Mouse (Mus musculus): Measurements from ENCODE around the gene Snx8.

Snx8 gene

DNA sequence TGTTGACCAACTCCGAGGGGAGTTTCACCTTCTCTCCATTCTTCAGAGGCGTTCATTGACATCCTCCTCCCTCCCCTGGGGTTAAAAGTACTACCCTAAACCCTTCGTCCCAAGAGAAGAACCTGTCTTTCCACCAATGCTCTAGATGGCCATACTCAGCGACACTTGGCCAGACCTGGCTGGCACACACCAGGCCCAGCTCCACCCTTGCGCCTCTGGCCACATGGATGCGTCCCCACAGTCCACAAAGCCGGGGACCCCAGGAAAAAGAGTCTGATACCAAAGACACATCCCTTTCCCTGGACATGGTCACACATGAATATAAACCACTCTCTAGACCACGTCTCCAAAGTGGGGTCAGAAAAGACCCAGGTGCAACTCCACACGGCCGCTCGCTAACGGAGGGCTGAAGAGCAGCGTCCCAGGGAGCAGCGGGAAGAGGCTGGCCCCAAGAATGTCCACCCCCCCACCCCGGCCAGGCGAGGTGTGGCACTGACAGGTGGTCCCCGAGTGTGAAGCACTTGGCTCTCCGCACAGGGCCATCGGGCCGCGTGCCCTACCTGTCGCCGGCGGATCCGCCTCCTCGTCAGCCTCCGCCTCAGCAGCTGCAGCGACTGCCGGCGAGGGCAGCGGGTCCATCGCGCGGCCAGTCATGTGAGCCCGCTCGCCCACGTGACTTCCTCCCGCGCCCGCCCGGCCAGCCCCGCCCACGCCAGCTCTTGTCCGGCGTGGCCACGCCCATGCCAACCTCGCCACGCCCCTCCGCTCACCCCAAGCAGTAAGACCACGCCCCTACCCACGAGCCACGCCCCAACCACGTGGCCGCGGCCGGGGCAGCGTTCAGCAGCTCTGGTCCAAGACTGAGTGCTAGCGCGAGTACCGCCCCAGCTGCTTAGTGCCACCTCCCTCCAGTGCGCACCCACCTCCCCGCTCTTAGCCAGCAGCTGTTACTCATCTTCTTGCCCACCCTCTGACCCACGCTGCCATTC, at the start of gene Snx8:
TSS of gene Snx8 (minus strand) at position 675 of the 989 bp plus-strand sequence.
- in situ Hi-C loops (cut with MseI, MboI), result no loop called here

DNA sequence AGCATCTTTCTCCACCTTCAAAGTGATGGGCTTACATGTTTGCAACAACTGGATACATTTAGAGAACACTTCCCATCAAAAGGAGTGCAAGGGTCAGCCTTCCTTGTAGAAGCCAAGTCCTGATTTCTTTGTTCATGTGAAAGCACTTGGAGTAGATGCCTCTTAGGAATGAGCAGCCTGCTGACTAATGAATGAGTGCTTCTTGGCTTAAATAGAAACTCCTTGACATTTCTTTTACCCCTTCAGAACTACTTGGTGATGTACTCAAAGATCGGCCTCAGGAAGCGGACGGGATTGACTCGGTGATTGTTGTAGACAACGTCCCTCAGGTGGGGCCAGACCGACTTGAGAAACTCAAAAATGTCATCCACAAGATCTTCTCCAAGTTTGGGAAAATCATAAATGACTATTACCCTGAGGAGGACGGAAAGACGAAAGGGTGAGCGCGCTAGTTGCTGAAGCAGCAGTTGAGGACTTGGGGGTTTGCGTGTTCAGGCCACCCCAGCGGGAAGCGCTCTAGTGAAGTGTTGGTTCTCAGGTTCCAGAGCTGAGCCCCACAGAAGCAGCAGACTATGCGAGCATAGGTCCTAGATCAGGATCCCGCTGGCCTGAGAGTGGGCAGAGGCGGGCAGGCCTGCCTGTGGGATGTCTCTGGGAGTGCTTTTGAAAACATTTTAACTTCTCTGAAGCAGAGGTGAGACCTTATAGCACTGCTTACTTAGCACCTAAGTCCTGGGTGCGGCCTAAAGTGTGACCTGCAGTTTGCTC, 36.1 kb upstream of the Snx8 start:
- in situ Hi-C loops (cut with MseI, MboI), result no loop called here

DNA sequence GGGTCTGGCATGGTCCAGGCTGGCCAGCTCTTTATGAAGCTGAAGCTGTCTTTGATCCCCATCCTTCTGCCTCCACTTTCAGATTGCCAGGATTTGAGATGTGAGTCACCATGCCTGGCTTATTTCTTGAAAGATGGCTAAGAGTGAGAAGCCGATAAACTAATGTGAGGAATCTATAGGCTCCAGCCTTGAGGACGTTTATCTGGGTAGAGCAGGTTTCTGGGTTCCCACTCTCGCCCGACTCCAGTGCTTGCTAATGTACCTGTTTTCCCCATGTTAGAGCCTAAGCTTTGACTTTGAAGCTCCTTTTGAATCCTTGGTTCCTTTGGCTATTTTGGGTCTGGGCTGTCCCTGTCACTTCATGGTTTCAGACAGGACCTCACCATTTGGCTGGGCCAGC, 31.6 kb upstream of the Snx8 start:
- in situ Hi-C loops (cut with MseI, MboI), result no loop called here

DNA sequence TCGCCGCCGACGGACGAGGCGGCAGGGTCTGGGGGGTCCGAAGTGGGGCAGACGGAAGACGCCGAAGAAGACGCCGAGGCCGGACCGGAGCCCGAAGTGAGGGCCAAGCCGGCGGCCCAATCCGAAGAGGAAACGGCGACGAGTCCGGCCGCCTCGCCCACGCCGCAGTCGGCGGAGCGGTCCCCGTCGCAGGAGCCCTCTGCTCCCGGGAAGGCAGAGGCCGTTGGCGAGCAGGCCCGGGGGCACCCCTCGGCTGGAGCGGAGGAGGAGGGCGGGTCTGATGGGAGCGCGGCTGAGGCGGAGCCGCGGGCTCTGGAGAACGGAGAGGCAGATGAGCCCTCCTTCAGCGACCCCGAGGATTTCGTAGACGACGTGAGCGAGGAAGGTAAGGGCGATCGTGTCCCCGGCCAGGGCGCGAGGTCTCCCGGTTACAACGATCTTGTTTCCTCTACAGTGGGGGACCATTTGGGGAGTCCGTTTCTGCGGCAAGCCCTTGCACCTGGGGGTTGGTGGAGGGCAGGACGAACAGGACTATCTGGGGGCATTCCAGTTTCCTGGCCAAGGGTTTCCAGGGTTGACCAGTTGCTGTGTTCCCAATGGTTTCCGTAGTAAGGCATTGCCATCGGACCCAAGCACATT, 30.5 kb upstream of the Snx8 start:
- in situ Hi-C loops (cut with MseI, MboI), result no loop called here

DNA sequence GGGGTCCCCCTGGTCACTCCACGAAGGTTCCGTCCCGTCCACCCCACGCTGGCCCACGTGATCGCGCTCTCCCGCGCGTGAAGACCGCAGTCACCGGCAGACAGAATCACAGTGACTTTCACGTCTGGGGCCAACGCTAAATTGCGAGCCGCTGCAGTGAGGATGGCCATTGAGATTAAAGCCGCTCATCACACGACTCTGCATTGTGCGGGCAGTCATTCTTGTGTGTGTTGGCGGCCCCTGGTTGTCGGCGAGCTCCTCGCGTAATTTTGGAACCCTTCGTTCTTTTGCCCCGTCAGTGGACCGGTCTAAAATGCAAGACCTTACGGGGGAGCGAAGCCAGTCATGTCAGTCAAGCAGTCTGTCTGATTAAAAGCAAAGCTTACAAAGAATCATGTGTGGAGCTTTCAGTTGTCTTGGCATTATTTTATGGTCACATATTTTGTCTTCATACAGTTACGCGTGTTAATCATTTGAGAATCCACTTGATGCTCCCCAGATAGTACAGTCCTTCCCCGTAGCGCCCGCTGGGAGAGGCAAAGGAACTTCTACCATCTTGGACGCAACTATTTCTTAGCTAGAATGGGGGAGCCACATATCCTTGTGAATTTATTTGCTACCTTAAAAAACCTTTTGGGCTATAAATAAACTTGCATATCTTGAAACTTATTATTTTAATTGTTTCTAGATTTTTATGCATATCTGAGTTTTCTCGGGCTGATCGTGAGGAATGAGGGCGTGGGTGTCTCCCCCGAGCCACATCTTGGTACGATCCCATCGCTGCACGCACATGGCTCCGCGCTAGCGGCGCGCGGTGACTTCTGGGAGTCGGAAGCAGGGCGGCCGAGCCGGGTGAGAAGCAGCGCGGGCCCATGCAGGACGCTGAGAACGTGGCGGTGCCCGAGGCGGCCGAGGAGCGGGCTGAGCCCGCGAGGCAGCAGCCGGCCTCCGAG, 29.7 kb upstream of the Snx8 start, which contains the start of gene Eif3b:
TSS of gene Eif3b (plus strand) at position 840 of the 953 bp plus-strand sequence.
- in situ Hi-C loops (cut with MseI, MboI), result no loop called here

DNA sequence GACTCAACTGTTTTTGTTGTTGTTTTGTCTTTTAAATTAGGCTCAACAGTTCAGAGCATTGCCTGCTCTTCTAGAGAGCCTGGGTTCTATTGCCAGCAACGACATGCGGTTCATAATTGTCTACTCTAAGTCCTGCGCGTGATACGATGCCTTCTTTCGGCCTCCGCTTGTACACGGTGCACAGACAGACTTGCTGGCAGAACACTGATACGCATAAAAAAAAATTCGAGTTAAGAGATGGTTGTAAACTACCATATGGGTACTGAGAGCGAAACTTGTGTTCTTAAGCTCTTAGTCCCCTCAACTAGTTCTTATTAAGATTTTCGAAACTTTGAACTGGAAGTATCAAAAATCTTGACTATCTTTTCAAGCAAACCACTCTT, 29.0 kb upstream of the Snx8 start:
- in situ Hi-C loops (cut with MseI, MboI), result no loop called here

DNA sequence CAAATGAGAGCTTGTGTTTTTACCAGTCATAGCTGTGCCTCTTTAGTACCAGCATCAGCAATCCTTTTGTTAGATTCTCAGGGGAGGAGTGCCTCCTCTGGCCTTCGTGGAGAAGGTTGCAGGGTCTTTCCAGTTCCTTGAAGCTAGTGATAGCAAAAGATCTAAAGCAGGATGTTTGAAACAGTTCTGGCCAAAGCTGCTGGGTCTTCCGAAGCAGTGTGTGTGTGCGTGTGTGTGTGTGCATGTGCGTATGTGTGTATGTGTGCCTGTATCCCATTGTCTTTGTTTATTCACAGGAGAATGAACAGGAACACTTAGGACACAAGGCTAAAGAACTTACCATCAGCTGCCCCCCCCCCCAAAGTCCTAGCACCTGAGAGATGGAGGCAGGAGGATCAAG, 25.6 kb upstream of the Snx8 start:
- in situ Hi-C loops (cut with MseI, MboI), result no loop called here

DNA sequence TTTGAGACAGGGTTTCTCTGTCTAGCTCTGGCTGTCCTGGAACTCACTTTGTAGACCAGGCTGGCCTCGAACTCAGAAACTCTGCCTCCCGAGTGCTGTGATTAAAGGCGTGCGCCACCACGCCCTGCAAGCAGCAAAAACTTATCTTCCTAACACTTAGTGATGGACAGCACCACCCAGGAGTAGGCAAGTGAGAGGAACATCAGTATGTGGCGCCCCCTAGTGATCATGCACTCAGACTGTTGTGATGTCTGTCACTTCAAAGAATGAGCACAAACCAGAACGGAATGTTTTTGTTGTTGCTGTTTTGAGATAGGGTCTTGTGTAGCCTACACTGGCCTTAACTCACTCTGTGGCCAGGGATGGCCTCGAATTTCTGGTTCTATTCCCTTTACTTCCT, 22.3 kb upstream of the Snx8 start:
- in situ Hi-C loops (cut with MseI, MboI), result no loop called here

DNA sequence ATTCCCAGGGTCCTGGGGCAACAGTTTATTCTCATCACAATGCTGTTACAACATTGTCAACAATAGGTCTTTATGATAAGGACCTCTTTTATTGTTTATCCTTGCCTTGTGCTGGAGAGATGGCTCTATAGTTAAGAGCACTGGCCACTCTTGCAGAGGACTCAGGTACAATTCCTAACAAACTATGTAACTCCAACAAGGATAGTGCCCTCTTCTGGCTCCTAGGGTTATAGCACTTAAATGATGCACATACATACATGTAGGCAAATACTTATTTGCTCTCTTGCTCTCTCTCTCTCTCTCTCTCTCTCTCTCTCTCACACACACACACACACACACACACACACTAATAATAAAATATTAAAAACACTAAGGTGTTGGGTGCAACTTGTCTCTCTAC, 19.7 kb upstream of the Snx8 start:
- in situ Hi-C loops (cut with MseI, MboI), result no loop called here

DNA sequence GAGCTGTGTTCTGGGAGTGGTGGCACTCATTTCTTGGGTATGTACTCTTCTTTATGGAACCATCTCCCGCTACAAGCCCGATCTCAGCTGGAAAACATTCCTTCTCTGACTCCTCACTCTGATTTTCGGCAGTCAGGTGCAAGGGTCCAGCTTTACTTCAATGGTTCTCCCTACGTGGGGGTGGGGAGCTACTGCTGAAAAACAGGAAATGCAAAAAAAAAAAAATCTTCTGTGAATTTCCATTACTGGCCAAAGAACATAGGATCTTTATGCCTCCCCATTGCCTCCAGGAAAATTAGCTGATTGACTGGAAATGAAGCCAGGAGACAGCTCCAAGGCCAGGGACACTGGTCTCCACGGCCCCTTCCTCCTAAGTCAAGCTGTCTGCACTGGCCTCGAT, 17.6 kb upstream of the Snx8 start:
- in situ Hi-C loops (cut with MseI, MboI), result no loop called here

DNA sequence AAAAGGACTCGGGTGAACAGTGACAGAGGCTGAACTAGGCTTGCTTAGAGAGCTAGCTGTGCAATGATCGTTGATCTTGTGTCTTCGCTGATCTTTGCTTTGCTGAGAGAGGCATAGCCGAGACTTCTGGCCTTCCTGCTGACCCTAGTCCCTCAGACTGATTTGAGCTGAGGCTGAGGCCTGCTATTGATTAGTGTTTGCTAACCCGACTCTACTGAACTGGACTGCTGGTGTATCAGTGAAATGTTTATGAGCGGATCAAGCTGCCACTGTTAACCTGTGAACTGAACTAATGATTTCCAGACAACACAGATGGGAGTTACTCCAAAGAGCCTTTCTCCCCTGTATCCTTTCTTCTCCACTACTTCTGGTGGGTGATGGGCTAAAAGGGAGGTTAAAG, 16.1 kb upstream of the Snx8 start:
- in situ Hi-C loops (cut with MseI, MboI), result no loop called here

DNA sequence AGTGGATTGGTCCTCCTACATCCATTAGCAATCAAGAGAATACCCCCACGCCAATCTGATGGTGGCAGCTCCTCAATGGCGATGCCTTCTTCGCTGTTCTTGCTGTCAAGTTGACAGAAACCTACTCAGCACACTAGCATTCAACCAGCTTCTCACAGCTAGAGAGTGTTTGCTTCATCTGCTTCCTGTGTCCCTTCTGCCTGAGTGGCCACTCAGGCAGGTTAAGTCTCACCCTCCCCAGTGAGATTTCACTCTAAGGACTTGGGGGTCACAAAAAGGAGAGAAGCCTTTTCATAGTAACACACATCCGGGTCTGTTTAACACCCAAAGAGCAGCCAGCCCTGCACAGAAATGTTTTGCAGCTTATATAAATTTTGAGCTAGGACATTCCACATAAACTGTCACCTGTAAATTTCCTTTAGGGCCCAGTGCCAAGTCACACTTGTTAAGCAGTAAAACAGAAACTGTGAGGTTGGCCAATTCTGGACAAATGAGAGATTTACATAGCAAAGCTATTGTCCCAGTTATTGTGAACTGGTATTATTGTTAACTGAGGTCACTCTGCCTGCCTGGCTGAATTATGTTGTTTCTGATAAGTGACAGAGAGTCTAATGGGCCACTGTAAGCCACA, 13.7 kb upstream of the Snx8 start:
- in situ Hi-C loops (cut with MseI, MboI), result no loop called here

DNA sequence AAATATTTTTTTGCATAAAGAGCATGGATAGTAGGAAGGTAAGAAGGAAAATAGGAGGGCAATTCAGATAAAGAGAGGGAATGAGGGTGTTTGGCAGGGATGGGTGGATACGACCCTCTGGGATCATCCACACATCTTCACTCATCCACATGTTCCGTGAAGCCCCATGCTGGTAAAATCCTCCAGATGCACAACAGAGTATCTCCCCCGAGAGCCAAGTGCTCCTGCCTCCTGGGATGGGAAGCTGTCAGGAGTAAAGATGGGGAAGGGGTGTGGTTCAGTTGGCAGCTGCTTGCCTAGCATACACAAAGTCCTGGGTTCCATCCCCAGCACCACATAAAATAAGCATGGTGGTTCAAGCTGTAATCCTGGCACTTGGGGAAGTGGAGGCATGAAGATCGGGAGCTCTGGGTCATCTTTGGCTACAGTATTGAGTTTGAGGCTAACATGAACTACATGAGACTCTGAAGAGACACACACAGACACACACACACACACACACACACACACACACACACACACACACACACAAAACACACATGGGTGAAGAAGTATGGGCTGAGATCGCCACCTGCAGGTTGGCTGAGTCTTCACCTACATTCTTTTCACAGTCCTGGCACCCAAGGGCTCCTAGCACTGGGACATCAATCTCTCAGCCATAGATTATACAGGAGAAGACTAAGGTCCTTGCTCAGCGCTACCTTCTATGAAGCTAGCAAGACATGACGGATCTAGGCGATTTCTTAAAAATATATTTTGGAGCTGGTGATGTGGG, 7.3 kb upstream of the Snx8 start:
- in situ Hi-C loops (cut with MseI, MboI), result no loop called here

DNA sequence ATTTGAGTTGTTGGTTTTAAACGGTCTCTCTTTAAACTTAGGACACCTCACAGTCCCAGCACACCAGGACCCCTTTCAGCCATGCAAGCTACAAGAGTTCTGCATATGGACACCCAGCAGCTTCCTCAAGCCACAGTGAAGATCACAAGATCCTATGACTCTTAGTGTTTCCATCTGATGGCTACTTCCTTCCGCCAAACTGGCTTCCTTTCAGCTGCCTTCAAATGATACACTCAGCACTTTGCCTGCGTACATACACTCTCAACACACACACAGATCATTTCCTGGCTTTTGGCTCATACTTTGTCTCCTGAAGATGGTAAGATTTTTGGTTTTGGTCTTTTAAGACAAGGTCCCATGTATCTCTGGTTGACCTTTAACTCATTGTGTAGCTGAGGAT, 3.6 kb upstream of the Snx8 start:
- in situ Hi-C loops (cut with MseI, MboI), result no loop called here

DNA sequence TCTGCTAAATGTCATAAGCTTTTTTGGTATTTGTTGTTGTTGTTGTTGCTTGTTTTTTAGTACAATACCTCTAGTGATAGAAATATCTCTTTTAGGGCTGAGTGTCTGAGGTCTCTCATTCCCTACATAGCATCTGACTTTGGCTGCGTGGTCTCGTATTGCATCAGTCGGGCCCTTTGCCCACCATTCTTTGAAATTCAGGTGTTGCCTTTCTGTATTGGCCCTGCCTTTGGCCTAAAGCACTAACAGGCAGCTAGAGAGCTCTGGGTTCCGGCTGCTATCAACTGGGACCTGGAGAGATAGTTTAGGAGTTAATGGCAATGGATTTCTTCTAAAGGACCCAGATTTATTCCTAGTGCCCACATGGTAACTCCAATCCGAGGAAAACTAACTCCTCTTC, 2.9 kb upstream of the Snx8 start:
- in situ Hi-C loops (cut with MseI, MboI), result no loop called here

DNA sequence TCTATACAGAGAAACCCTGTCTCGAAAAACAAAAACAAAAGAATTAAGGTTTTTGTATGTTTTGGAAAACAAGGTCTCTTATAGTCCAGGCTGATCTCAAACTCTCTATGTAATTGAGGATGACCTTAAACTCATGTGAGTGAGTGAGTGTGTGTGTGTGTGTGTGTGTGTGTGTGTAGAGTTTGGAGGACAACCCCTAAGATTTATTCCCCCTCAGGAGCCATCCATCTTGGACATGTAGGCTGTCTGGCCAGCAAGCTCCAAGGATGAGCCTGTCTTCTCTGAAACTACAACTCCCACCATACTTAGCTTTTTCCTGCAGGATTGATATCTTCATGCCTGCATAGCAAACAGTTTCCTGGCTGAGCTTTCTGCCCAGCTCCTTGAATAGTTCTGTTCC, 2.4 kb upstream of the Snx8 start:
- in situ Hi-C loops (cut with MseI, MboI), result no loop called here

DNA sequence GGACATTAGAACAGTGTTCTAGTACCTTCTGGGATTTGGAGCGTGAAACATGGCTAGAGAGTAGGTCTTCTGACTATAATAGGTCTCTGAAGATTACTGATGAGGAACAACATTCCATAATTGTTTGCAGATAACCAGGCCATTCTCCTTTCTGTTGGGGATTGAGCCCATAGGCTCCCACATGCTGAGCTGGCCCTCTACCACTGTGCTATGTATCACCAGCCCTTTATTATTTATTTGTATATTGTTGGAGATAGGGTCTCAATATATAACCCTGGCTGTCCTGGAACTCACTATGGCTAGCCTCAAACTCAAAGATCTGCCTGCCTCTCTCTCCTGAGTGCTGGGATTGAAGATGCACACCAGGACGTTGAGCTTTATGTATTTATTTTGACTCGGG, 585 bp upstream of the Snx8 start:
- in situ Hi-C loops (cut with MseI, MboI), result no loop called here

DNA sequence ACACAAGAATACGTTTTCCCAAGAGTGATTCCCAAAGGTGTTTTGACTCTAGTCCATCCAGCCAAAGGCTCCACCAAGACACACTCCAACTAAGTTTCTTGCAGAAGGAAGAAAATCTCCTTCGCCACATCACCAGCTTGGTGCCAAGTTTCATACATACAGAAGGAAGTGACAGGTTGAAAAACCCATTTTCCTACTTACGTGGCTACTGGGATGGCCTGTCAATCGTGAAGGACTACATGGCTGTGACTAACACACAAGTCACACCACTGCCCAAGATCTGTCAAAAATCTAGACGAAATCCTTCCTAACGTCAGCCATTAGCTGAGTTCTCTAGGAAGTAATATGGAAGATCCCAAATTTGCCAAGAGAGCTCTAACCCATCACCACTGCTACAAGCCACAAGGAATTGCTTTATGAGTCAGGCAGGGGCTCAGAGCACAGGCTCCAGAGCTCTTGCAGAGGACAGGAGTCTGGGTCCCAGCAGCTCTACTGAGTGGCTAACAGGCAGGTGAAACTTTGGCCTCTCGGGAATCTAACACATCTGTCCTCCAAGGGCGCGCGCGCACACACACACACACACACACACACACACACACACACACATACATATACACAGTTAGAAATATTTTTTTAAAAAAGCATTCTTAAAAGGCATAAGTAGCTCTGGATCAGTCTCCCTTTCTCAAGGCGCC, 1.1 kb downstream of the Snx8 start:
- in situ Hi-C loops (cut with MseI, MboI), result no loop called here

DNA sequence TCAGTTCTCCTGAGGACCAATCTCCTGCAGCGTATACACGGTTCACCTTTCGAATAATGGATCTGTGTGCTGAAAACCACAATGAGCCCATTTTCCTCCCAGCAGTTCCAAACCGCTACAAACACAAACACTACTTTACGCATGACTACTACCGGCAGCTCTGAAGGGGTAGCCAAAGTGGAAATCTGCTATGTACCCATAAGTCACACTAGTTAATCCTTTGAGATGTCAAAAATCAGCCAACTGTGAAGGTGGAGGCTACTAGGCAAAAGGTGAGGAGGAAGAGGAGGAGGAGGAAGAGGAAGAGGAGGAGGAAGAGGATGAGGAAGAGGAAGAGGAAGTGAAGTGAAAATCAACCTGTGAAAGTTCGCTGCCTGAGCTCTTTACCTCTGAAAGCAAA, 1.8 kb downstream of the Snx8 start:
- in situ Hi-C loops (cut with MseI, MboI), result no loop called here
